Mouse (Mus musculus) heart, postnatal 25 days (tissue): ENCODE measurements around the gene Sgk1. TPM values are rescaled to one million over a fixed set of nuclear protein-coding genes. Genes with fewer than 3 reads are reported as not detected.
A peak's percentile ranks its signal among the peaks of the same experiment; 100 is the strongest.

Experiments
- DNase-seq: peaks from one replicate; pipeline ENCODE4 v3.0.0; 2022; ENCODE audit warnings: low spot score
- intact Hi-C: fragments of 180-260 bp; cut with DNase I; formaldehyde crosslinking; loops from one replicate; pipeline ENCODE4 v1.15.1; 2025
- total RNA-seq, 2 experiments: library from RNA; stranded (reverse); gene quantifications; 2 replicates each; pipeline ENCODE4 v1.2.3; 2021

The Sgk1 gene
- total RNA-seq, 2 experiments from 2014 or later = 46.0 to 51.8 TPM

GRCm38 (mm10) chr10:21910334-21910733 lies 28.4 kb downstream of the Sgk1 start:
- no peak for DNase-seq
- intact Hi-C loops = no loop called here

- DNase-seq = no peak
- intact Hi-C loops = no loop called here
Observed at GRCm38 (mm10) chr10:21911303-21911947, 29.4 kb downstream of the Sgk1 start.

GRCm38 (mm10) chr10:21914751-21915150 lies 32.8 kb downstream of the Sgk1 start:
- no peak for DNase-seq
- intact Hi-C loops = no loop called here

- DNase-seq = no peak
- intact Hi-C loops = no loop called here
Observed at GRCm38 (mm10) chr10:21916301-21917071, 34.5 kb downstream of the Sgk1 start.

- intact Hi-C loops = no loop called here
- no peak for DNase-seq
Observed at GRCm38 (mm10) chr10:21918016-21918749, 36.2 kb downstream of the Sgk1 start.

- intact Hi-C loops = no loop called here
- DNase-seq = peak; percentile 28
Observed at GRCm38 (mm10) chr10:21918750-21919145, 36.8 kb downstream of the Sgk1 start.

GRCm38 (mm10) chr10:21920611-21921010 lies 38.6 kb downstream of the Sgk1 start:
- DNase-seq = no peak
- intact Hi-C loops = loop anchor here (5.0 kb wide), 1 partner anchor 72 kb away; no protein-coding TSS in a partner anchor

- intact Hi-C loops = loop anchor here (5.0 kb wide), 1 partner anchor 69 kb away; no protein-coding TSS in a partner anchor
- DNase-seq = no peak
Observed at GRCm38 (mm10) chr10:21922716-21923350, 40.8 kb downstream of the Sgk1 start.

GRCm38 (mm10) chr10:21923495-21923952 lies 41.5 kb downstream of the Sgk1 start:
- peak; percentile 61 for DNase-seq
- intact Hi-C loops = loop anchor here (5.0 kb wide), 1 partner anchor 69 kb away; no protein-coding TSS in a partner anchor

- intact Hi-C loops = loop anchor here (5.0 kb wide), 1 partner anchor 68 kb away; no protein-coding TSS in a partner anchor
Observed at GRCm38 (mm10) chr10:21924051-21924720, 42.2 kb downstream of the Sgk1 start.

GRCm38 (mm10) chr10:21926941-21927340 lies 45.0 kb downstream of the Sgk1 start:
- intact Hi-C loops = no loop called here

More at GRCm38 (mm10) chr10:21924051-21924720, 42.2 kb downstream of the Sgk1 start:
- no peak for DNase-seq

GRCm38 (mm10) chr10:21930781-21931380 lies 48.9 kb downstream of the Sgk1 start:
- intact Hi-C loops = no loop called here

More at GRCm38 (mm10) chr10:21926941-21927340, 45.0 kb downstream of the Sgk1 start:
- DNase-seq = no peak

GRCm38 (mm10) chr10:21932791-21933190 lies 50.8 kb downstream of the Sgk1 start:
- DNase-seq = no peak
- intact Hi-C loops = no loop called here

More at GRCm38 (mm10) chr10:21930781-21931380, 48.9 kb downstream of the Sgk1 start:
- no peak for DNase-seq

GRCm38 (mm10) chr10:21934826-21935225 lies 52.8 kb downstream of the Sgk1 start:
- intact Hi-C loops = loop anchor here (5.0 kb wide), 1 partner anchor 243 kb away; no protein-coding TSS in a partner anchor
- no peak for DNase-seq

- intact Hi-C loops = loop anchor here (5.0 kb wide), 1 partner anchor 244 kb away; no protein-coding TSS in a partner anchor
- DNase-seq = no peak
Observed at GRCm38 (mm10) chr10:21936513-21937221, 54.7 kb downstream of the Sgk1 start.

- no peak for DNase-seq
Observed at GRCm38 (mm10) chr10:21937222-21937605, 55.2 kb downstream of the Sgk1 start.

GRCm38 (mm10) chr10:21938166-21938565 lies 56.2 kb downstream of the Sgk1 start:
- intact Hi-C loops = loop anchor here (5.0 kb wide), 1 partner anchor 246 kb away; no protein-coding TSS in a partner anchor
- no peak for DNase-seq

More at GRCm38 (mm10) chr10:21937222-21937605, 55.2 kb downstream of the Sgk1 start:
- intact Hi-C loops = loop anchor here (5.0 kb wide), 1 partner anchor 245 kb away; no protein-coding TSS in a partner anchor

- intact Hi-C loops = no loop called here
Observed at GRCm38 (mm10) chr10:21941235-21941634, 59.3 kb downstream of the Sgk1 start.

More at GRCm38 (mm10) chr10:21941235-21941634, 59.3 kb downstream of the Sgk1 start:
- DNase-seq = no peak
